Mouse (Mus musculus) urinary bladder, postnatal 4 days (tissue): ENCODE measurements around the gene Dnah14.
"Not testable (repeated sequence)": the region's sequence is repeated elsewhere in the genome, so short reads cannot be mapped to it uniquely, and the experiment has no call there.

Experiments
- DNase-seq, 2 experiments: peaks; one replicate each; pipeline ENCODE4 v3.0.0; 2021 to 2022; ENCODE audit warnings: low spot score in 2 of 2

The Dnah14 gene

GRCm38 (mm10) chr1:181782600-181782999 lies 206.2 kb downstream of the Dnah14 start:
- DNase-seq: not testable (repeated sequence)

DNA sequence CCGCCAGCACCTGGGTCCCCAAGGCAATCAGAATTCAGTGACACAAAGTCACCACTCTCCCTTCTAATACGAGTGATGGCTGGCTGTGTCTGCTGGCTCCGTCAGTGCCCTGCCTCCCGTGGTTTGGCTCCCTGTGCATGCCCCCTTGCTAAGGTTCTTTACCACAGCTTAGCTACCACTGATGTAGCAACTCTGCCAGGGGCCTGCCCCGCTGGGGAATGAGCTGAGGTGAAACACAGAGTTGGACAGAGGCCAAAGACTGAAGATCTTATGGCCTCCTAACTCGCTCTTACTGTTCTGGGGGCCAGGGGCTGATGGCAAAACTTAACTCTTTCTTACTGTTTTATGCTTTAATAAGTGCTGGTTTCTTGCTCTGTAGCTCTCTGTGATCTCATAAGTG lies 213.6 kb downstream of the Dnah14 start:
- DNase-seq: no peak

GRCm38 (mm10) chr1:181793541-181793940 lies 217.2 kb downstream of the Dnah14 start:
- DNase-seq: peak in 1 of 2 experiments; percentile 29

DNA sequence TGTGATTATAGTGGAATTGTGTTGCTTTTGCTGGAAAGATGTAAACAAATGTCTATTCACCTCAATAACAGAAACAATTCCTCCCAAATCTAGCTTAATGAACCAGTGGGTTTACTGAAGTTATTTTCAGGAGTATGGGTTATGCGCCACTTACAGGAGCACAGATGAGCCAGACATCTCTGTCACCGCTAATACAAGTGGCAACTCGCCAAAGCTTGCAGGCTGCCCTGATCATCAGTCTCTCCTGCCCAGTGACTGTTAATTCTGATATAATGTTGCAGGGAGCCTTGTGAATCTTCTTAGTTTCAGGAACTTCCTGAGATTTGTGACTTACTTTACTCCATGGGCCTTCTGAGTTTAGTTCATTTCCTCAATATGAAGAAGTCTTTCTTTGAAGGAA lies 223.6 kb downstream of the Dnah14 start:
- DNase-seq: no peak

- no peak for DNase-seq
These were observed 224.3 kb downstream of the Dnah14 start for GRCm38 (mm10) chr1:181800667-181801066.

- no peak for DNase-seq
These were observed 235.3 kb downstream of the Dnah14 start for GRCm38 (mm10) chr1:181811481-181812223.

- DNase-seq: no peak
These were observed 250.4 kb downstream of the Dnah14 start for GRCm38 (mm10) chr1:181826716-181827115.

DNA sequence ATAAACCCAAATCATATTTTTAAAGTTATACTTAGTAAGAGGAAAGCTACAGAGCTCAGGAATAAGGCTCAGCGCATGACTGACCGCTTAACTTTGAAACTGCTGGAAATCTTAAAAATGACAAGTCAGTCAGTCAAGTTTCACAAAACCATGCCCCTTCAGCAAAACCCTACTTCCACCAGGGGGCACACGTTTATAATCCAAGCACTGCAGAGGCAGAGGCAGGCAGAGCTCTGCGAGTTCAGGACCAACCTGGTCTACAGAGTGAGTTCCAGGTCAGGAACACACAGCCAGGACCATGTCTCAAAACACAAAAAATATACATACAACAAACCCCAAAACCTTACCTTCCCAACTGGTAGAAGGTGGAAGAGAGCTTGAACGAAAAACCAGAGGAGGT lies 252.0 kb downstream of the Dnah14 start:
- no peak for DNase-seq

DNA sequence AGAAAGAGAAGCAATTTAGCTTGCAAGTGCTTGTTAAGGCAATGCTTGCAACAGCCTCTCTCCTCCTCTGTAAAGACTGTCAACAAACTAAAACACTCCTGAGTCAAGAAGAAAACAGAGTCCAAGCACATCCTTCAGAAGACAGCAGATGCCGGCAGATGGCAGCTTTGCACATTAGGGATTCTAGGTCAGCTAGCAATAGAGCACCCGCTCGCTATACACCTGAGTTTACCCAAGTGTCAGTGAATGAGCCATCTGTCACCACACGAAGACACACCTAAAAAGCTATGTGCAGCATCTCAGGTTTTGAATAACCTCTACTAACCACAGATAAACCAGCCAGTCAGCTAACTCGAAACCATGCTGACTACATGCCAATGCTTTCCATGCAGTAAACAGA lies 256.4 kb downstream of the Dnah14 start:
- no peak for DNase-seq

GRCm38 (mm10) chr1:181833143-181833542 lies 256.8 kb downstream of the Dnah14 start:
- DNase-seq: no peak

GRCm38 (mm10) chr1:181838111-181838510 lies 261.8 kb downstream of the Dnah14 start:
- DNase-seq: no peak

GRCm38 (mm10) chr1:181839746-181840366 lies 263.5 kb downstream of the Dnah14 start:
- no peak for DNase-seq

DNA sequence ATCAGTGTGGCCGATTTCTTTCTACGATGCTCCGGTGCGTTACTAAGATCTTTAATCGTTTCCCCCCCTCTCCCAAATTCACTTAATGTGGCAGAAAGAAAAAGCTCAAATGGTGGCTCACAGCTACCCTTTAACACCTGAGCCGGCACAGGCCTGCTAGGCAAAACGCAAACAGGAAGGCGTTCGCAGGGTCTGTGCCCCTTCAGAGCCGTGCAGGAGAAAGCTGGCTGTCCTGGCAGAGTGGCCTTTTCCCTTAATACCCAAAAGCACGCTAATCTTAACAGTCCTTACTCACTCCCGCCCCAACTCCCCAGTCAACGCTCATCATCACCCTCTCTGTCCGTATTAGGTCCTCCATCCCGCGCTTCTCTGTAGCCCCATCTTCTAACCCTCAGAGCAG lies 265.0 kb downstream of the Dnah14 start:
- no peak for DNase-seq

DNA sequence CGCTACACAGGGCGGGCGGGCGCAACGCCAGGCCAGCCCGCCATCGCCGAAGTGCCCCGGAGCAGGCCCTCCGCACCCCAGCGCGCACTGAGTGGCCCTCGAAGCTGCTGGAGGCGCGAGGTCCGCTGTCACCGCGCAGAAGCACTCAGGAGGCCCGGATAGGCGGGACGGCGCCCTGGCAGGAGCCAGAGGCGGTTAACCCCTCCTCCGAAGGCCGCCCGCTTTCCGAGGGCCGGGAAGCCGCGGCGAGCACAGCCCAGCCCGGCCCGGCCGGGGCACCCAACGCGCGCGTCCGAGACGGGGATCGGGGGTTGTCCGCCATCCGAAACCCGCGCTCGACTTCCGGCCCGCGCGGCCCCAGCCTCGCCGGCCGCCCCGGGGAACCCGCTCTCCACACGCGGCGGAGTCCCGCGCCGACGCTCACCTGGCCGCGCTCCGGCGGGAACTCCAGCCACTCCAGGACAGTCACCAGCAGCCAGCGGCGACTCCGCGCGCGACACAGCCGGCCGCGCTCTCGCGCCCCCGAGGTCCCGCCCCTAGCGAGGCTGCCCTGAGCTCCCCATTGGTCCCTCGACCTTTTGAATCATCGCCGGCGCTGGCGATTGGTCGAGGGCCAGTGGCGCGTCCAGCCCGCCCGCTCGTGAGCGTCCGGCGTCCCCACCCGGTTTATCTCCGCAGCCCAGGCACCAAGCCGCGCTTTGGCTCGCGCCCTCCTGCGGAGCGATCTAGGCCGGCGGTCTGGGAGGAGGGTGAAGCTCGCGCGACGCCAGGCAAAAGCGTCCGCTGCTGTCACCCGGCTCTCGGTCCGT lies 265.7 kb downstream of the Dnah14 start:
- DNase-seq: peak; percentile 97

DNA sequence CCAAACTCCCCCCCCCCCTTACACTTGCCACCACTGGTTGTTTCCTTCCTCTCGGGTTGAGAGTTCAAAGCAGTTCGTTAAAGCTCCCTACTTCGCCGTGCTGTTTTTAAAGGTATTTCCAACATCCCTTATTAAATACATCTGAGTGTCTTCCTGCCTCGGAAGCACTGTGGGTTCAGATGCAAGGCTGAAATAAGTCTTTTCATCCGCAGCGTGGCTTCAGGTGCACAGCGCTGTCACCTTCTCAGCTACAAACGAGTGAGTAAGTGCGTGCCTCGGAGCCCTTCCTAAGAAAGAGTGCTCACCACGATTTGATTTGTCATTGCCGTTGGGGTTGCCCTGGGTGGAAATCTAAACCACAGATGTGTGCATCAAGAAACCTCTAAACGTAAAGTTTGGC lies 266.4 kb downstream of the Dnah14 start, which contains the start of gene Lbr:
Lbr (minus strand) TSS at position 266 of the 400 bp plus-strand sequence.
- no peak for DNase-seq

GRCm38 (mm10) chr1:181844874-181845547 lies 268.7 kb downstream of the Dnah14 start:
- DNase-seq: no peak

- DNase-seq: no peak
These were observed 269.4 kb downstream of the Dnah14 start for GRCm38 (mm10) chr1:181845767-181846166.

DNA sequence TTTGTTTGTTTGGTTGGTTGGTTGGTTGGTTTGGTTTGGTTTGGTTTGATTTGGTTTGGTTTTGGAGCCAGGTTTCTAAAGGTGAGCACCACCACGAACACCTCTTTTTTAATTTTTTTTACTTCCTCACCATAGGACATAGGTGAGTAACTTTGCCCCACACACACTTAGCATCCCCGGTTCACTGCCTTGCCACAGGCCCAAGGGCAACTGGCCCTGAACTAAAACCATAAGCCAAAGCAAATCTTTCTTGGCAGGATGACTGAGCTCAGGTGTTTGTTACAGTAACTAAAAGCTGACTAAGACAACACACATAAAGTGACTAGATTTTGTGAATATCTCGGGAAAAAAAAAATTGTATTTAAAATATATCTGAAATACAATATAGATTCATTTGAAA lies 271.0 kb downstream of the Dnah14 start:
- DNase-seq: no peak

DNA sequence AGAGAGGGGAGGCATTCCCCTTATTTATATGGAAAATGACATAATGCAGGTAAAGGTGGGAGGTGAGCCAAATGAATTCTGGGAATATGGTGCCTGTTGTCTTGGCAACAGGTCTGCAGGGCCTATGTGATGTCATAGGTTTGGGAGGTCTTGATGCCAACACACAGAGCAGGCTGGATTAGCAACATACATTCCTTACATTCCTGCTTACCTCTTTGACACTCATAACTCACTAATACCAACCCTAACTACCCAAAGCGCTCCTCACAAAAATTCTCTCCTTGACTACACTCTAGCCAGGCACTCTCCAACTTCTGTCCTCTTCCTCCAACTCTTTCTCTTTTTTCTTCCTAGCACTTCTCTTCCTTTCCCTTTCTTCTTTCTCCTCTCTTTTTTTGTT lies 271.9 kb downstream of the Dnah14 start:
- DNase-seq: no peak

DNA sequence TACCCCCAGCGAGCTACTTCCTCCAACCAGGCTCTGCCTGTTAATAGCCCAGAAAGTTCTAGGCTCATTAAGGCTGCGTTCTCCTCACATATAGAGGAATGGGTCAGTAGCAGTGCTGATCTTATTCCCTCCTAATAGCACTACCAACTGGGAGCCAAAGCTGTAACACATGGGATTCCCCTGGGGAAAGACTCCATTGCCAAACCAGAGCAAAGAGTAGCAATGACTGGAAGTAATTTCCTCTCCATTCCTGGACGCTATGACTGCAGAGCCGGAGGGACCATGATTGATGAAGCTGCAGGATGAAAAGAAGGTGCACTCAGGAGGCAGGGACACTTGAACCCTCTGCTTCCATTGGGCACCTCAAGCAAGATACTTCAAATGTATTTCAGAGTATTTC lies 274.1 kb downstream of the Dnah14 start:
- no peak for DNase-seq

- DNase-seq: peak in 1 of 2 experiments; percentile 33
These were observed 275.4 kb downstream of the Dnah14 start for GRCm38 (mm10) chr1:181851521-181852310.
